8 mouse cellular contexts compared by ENCODE assay signal in the genomic region with DNA sequence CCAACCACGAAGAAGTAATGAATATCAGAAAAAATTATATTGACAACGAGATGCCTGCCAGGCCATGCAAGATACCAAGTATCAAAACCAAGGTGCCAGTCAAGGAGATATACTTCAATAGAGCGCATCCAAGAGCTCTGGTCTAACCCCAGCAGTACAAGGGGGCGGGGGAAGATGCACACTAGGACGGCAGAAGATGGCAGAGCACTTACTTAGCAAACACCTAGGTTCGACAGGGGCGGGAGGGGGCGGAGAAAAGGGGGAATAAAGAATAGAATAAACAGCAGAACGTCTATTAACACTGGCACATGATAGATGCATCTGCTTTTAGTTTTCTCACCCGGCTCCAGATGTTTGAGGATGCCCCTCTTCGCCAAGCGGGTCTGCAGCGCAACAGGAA. TPM values are rescaled to one million over a fixed set of nuclear protein-coding genes. Genes with fewer than 3 reads are reported as not detected.
A peak's percentile ranks its signal among the peaks of the same experiment; 100 is the strongest.
DNase-seq lines count a peak whose midpoint lies in the region; ATAC-seq and TF ChIP-seq lines count a peak whose summit lies in the region.

No protein-coding gene starts in this region.

- DNase-seq in gastrocnemius, adult 2 months, result no peak
- no peak for DNase-seq in gastrocnemius, postnatal 14 days
- DNase-seq in A20 (ENCODE audit: low read depth, low spot score), result peak; percentile 63
- DNase-seq in ovary, postnatal 36 days (ENCODE audit: low spot score), result no peak
- no peak for DNase-seq in urinary bladder, adult 2 months (ENCODE audit: low spot score)

- peak overlapping the region; percentile 93 for H3K27ac ChIP-seq in gastrocnemius, adult 2 months
- H3K27ac ChIP-seq in forebrain, embryonic 12.5 days, result no peak overlapping the region
- peak overlapping the region; percentile 84 for H3K27ac ChIP-seq in liver, embryonic 15.5 days (replicated peaks)

- no peak for ATAC-seq in forebrain, embryonic 12.5 days (ENCODE audit: low FRiP score)
- ATAC-seq in liver, embryonic 15.5 days (ENCODE audit: insufficient read depth), result no peak
- no peak for ATAC-seq in granulocyte monocyte progenitor cell, adult 5-6 weeks (replicated peaks; ENCODE audit: poor library complexity, severe bottlenecking)

- peak overlapping the region; percentile 56 for H3K9ac ChIP-seq in forebrain, embryonic 12.5 days
- peak overlapping the region; percentile 50 for H3K9ac ChIP-seq in liver, embryonic 15.5 days

- peaks cover 23% of the 10 kb centered on the region for H3K36me3 ChIP-seq in forebrain, embryonic 12.5 days (replicated peaks)
- peaks cover 18% of the 10 kb centered on the region; the same call in 1 of the 2 replicates for H3K36me3 ChIP-seq in liver, embryonic 15.5 days (replicated peaks)

- H3K4me2 ChIP-seq in forebrain, embryonic 12.5 days, result peak overlapping the region; percentile 58
- peak overlapping the region; percentile 78 for H3K4me2 ChIP-seq in liver, embryonic 15.5 days

- H3K4me1 ChIP-seq in forebrain, embryonic 12.5 days, result peaks cover 10% of the 10 kb centered on the region
- H3K4me1 ChIP-seq in liver, embryonic 15.5 days (replicated peaks), result peaks cover 20% of the 10 kb centered on the region

- H3K4me3 ChIP-seq in gastrocnemius, adult 2 months, result peak overlapping the region; percentile 77
- peak overlapping the region; percentile 57 for H3K4me3 ChIP-seq in forebrain, embryonic 12.5 days (replicated peaks)
- H3K4me3 ChIP-seq in liver, embryonic 15.5 days (replicated peaks), result peak overlapping the region; percentile 74

- no peaks in the 10 kb centered on the region for H3K27me3 ChIP-seq in forebrain, embryonic 12.5 days
- no peaks in the 10 kb centered on the region for H3K27me3 ChIP-seq in liver, embryonic 15.5 days

- H3K9me3 ChIP-seq in forebrain, embryonic 12.5 days, result no peaks in the 10 kb centered on the region
- H3K9me3 ChIP-seq in liver, embryonic 15.5 days (replicated peaks), result no peaks in the 10 kb centered on the region

- no peak for TF ChIP-seq CTCF in gastrocnemius, adult 2 months (IDR thresholded peaks at IDR 0.05)

- intact Hi-C loops in gastrocnemius, adult 2 months (cut with DNase I), result no loop called here
- intact Hi-C loops in gastrocnemius, postnatal 14 days (cut with DNase I; ENCODE audit: low total_unique reads), result no loop called here

- WGBS in forebrain, embryonic 12.5 days, result 26% methylated on average over 13 of the region's 13 CpGs
- 17% methylated on average over 13 of the region's 13 CpGs for WGBS in liver, embryonic 15.5 days (ENCODE audit: insufficient replicate concordance)

RNA-seq across cellular contexts. Expression of a gene that starts 0.9 kb away (rescaled TPM):
- total RNA-seq in gastrocnemius, adult 2 months (2021), result 10 to 100 TPM; 21.7 to 22.4 TPM
- total RNA-seq in gastrocnemius, postnatal 14 days (2021), result 10 to 100 TPM; 27.3 to 32.0 TPM
- polyA plus RNA-seq in forebrain, embryonic 12.5 days (2016; fragmentation: Nextera tagmentation; extraction: Ambion mirVana), result 169 and 181 TPM in 2 replicates
- polyA plus RNA-seq in liver, embryonic 15.5 days (2015; fragmentation: Nextera tagmentation; extraction: Ambion mirVana), result 38.1 and 39.7 TPM in 2 replicates
- 53.9 and 80.4 TPM in 2 replicates for total RNA-seq in granulocyte monocyte progenitor cell, adult 5-6 weeks (2014; fragmentation: Nextera tagmentation)
- 130 and 144 TPM in 2 replicates for total RNA-seq in granulocyte monocyte progenitor cell, adult 5-6 weeks (2017)
- 84.2 and 90.7 TPM in 2 replicates for polyA plus RNA-seq in urinary bladder, adult 2 months (2012; rRNA removed)

RNA-seq across cellular contexts. Expression of a gene that starts 0.9 kb away (rescaled TPM):
- 10 to 100 TPM; 41.4 to 45.5 TPM for total RNA-seq in gastrocnemius, adult 2 months (2021)
- total RNA-seq in gastrocnemius, postnatal 14 days (2021), result 10 to 100 TPM; 43.9 to 44.8 TPM
- polyA plus RNA-seq in forebrain, embryonic 12.5 days (2016; fragmentation: Nextera tagmentation; extraction: Ambion mirVana), result 146 and 158 TPM in 2 replicates
- 94.8 and 102 TPM in 2 replicates for polyA plus RNA-seq in liver, embryonic 15.5 days (2015; fragmentation: Nextera tagmentation; extraction: Ambion mirVana)
- 80.9 and 119 TPM in 2 replicates for total RNA-seq in granulocyte monocyte progenitor cell, adult 5-6 weeks (2014; fragmentation: Nextera tagmentation)
- 62.7 and 111 TPM in 2 replicates for total RNA-seq in granulocyte monocyte progenitor cell, adult 5-6 weeks (2017)
- polyA plus RNA-seq in urinary bladder, adult 2 months (2012; rRNA removed), result 22.2 and 23.7 TPM in 2 replicates

RNA-seq across cellular contexts. Expression of a gene that starts 9.4 kb away (rescaled TPM):
- total RNA-seq in gastrocnemius, adult 2 months (2021), result not detected
- not detected for total RNA-seq in gastrocnemius, postnatal 14 days (2021)
- not detected in 2 replicates for polyA plus RNA-seq in forebrain, embryonic 12.5 days (2016; fragmentation: Nextera tagmentation; extraction: Ambion mirVana)
- polyA plus RNA-seq in liver, embryonic 15.5 days (2015; fragmentation: Nextera tagmentation; extraction: Ambion mirVana), result not detected in 2 replicates
- total RNA-seq in granulocyte monocyte progenitor cell, adult 5-6 weeks (2014; fragmentation: Nextera tagmentation), result not detected in 2 replicates
- total RNA-seq in granulocyte monocyte progenitor cell, adult 5-6 weeks (2017), result not detected in 2 replicates
- not detected in 2 replicates for polyA plus RNA-seq in urinary bladder, adult 2 months (2012; rRNA removed)

RNA-seq across cellular contexts. Expression of a gene that starts 11.1 kb away (rescaled TPM):
- total RNA-seq in gastrocnemius, adult 2 months (2021), result not detected
- not detected for total RNA-seq in gastrocnemius, postnatal 14 days (2021)
- not detected in 2 replicates for polyA plus RNA-seq in forebrain, embryonic 12.5 days (2016; fragmentation: Nextera tagmentation; extraction: Ambion mirVana)
- not detected in 2 replicates for polyA plus RNA-seq in liver, embryonic 15.5 days (2015; fragmentation: Nextera tagmentation; extraction: Ambion mirVana)
- not detected in 2 replicates for total RNA-seq in granulocyte monocyte progenitor cell, adult 5-6 weeks (2014; fragmentation: Nextera tagmentation)
- not detected in 2 replicates for total RNA-seq in granulocyte monocyte progenitor cell, adult 5-6 weeks (2017)
- polyA plus RNA-seq in urinary bladder, adult 2 months (2012; rRNA removed), result not detected in 2 replicates

RNA-seq across cellular contexts. Expression of a gene that starts 14.4 kb away (rescaled TPM):
- total RNA-seq in gastrocnemius, adult 2 months (2021), result 10 to 100 TPM in 1 of 2 experiments, 1 to 10 TPM in 1; 8.8 to 10.9 TPM
- 10 to 100 TPM in 1 of 2 experiments, 1 to 10 TPM in 1; 8.7 to 10.2 TPM for total RNA-seq in gastrocnemius, postnatal 14 days (2021)
- 30.4 and 31.8 TPM in 2 replicates for polyA plus RNA-seq in forebrain, embryonic 12.5 days (2016; fragmentation: Nextera tagmentation; extraction: Ambion mirVana)
- polyA plus RNA-seq in liver, embryonic 15.5 days (2015; fragmentation: Nextera tagmentation; extraction: Ambion mirVana), result 14.3 and 17.5 TPM in 2 replicates
- 18.7 and 35.6 TPM in 2 replicates for total RNA-seq in granulocyte monocyte progenitor cell, adult 5-6 weeks (2014; fragmentation: Nextera tagmentation)
- 14.6 and 19.6 TPM in 2 replicates for total RNA-seq in granulocyte monocyte progenitor cell, adult 5-6 weeks (2017)
- polyA plus RNA-seq in urinary bladder, adult 2 months (2012; rRNA removed), result 43.3 and 68.2 TPM in 2 replicates
